Mouse (Mus musculus): Measurements from ENCODE around the gene Ift52. TPM values are rescaled to one million over a fixed set of nuclear protein-coding genes. Genes with fewer than 3 reads are reported as not detected.

Gene Ift52
- polyA plus RNA-seq, 1 experiment = 37.5 TPM

- no peaks in the 10 kb centered on the region for H3K4me1 ChIP-seq (ENCODE audit: control insufficient read depth, insufficient read depth, low read length)
- TF ChIP-seq CTCF (conservative IDR thresholded peaks at IDR 0.05; ENCODE audit: insufficient read depth, insufficient read length, low read depth, low read length) = no peak
- H3K36me3 ChIP-seq (ENCODE audit: control insufficient read depth, insufficient read depth, low read length) = no peaks in the 10 kb centered on the region
- WGBS = 87% methylated on average over 6 of the region's 6 CpGs
- no peak for DNase-seq
- no peaks in the 10 kb centered on the region for H3K27me3 ChIP-seq (replicated peaks; ENCODE audit: control insufficient read depth, insufficient read depth, low read length)
- H3K27ac ChIP-seq (ENCODE audit: insufficient read depth, low read depth, low read length) = no peak overlapping the region
- H3K4me3 ChIP-seq (ENCODE audit: insufficient read depth, low read depth, low read length) = no peak overlapping the region
Observed at GRCm38 (mm10) chr2:163060630-163061029, 43.5 kb downstream of the Ift52 start.

GRCm38 (mm10) chr2:163061203-163062118 is 44.3 kb downstream of the Ift52 start:
- H3K27ac ChIP-seq (ENCODE audit: insufficient read depth, low read depth, low read length) = no peak overlapping the region
- H3K36me3 ChIP-seq (ENCODE audit: control insufficient read depth, insufficient read depth, low read length) = no peaks in the 10 kb centered on the region
- H3K4me1 ChIP-seq (ENCODE audit: control insufficient read depth, insufficient read depth, low read length) = no peaks in the 10 kb centered on the region
- 85% methylated on average over 8 of the region's 8 CpGs for WGBS
- DNase-seq = no peak
- TF ChIP-seq POLR2A (IDR thresholded peaks at IDR 0.05; ENCODE audit: low read depth, low read length) (no peak), CTCF (conservative IDR thresholded peaks at IDR 0.05; ENCODE audit: insufficient read depth, insufficient read length, low read depth, low read length) (no peak)
- H3K27me3 ChIP-seq (replicated peaks; ENCODE audit: control insufficient read depth, insufficient read depth, low read length) = no peaks in the 10 kb centered on the region
- H3K4me3 ChIP-seq (ENCODE audit: insufficient read depth, low read depth, low read length) = no peak overlapping the region

DNA sequence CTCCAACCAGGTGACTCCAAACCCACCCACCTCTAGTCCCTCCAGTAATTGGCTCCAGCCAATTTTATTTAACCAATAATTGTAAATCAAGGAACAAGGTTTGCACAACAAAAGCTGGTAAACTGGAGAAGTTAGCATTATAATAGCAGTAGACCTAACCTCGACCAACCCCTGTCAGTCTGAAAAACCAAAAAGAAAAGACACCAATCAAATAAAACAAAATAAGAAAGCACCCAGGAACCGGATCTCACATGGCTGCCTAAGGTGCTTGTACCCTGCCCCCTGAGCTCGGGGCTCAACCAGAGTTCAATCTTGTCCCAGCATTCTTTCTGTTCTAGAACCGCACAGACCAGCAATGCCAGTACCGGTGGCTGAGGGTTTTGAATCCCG is 45.0 kb downstream of the Ift52 start:
- Histone ChIP-seq H3K36me3 (ENCODE audit: control insufficient read depth, insufficient read depth, low read length) (no peaks in the 10 kb centered on the region), H3K27ac (ENCODE audit: insufficient read depth, low read depth, low read length) (no peak overlapping the region), H3K4me1 (ENCODE audit: control insufficient read depth, insufficient read depth, low read length) (no peaks in the 10 kb centered on the region), H3K4me3 (ENCODE audit: insufficient read depth, low read depth, low read length) (no peak overlapping the region), H3K27me3 (replicated peaks; ENCODE audit: control insufficient read depth, insufficient read depth, low read length) (no peaks in the 10 kb centered on the region)
- WGBS = 72% methylated on average over 6 of the region's 6 CpGs
- TF ChIP-seq CTCF (conservative IDR thresholded peaks at IDR 0.05; ENCODE audit: insufficient read depth, insufficient read length, low read depth, low read length) (no peak), POLR2A (IDR thresholded peaks at IDR 0.05; ENCODE audit: low read depth, low read length) (no peak)
- DNase-seq = no peak

DNA sequence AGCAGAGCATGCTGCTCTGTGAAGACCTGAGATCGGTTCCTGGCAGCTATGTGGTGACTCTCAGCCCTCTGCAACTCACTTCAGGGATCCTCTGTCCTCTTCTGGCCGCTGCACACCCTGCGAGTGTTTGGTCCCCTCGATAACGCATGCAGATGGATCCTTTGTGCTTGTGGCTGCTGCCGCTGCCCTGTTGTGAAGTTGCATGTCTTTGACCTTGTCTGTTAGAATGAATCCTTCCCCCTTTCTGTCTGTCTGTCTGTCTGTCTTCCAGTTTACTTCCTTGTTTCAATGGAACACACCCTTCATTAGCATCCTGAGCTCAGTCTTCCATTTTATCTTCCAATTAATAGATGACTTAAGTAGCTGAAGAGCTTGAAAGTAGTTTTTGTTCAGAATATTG is 49.2 kb downstream of the Ift52 start:
- DNase-seq = no peak
- TF ChIP-seq POLR2A (IDR thresholded peaks at IDR 0.05; ENCODE audit: low read depth, low read length) = no peak
- TF ChIP-seq CTCF (conservative IDR thresholded peaks at IDR 0.05; ENCODE audit: insufficient read depth, insufficient read length, low read depth, low read length) = no peak
- Histone ChIP-seq H3K27me3 (replicated peaks; ENCODE audit: control insufficient read depth, insufficient read depth, low read length) (no peaks in the 10 kb centered on the region), H3K27ac (ENCODE audit: insufficient read depth, low read depth, low read length) (no peak overlapping the region), H3K36me3 (ENCODE audit: control insufficient read depth, insufficient read depth, low read length) (no peaks in the 10 kb centered on the region), H3K4me3 (ENCODE audit: insufficient read depth, low read depth, low read length) (no peak overlapping the region), H3K4me1 (ENCODE audit: control insufficient read depth, insufficient read depth, low read length) (no peaks in the 10 kb centered on the region)
- WGBS = 88% methylated on average over 6 of the region's 6 CpGs

DNA sequence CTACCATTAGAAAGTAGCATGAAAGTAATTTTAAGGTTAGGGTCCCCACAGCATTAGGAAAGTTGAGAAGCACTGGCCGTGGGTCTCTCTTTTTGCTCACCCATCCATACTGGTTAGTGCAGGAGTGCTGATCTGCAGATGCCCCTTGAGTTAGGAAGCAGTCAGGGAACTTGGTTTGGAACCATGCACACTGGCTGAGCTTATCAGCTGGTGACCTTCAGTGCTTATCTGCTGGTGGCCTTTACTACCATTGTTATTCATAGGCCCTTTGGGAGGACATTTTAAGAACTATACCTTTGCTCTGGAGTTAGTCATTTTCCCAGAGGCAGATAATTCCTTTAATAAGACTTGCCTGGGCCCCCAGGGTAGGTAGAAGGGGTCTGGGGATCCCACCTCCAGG is 50.1 kb downstream of the Ift52 start:
- H3K27me3 ChIP-seq (replicated peaks; ENCODE audit: control insufficient read depth, insufficient read depth, low read length) = no peaks in the 10 kb centered on the region
- no peaks in the 10 kb centered on the region for H3K4me1 ChIP-seq (ENCODE audit: control insufficient read depth, insufficient read depth, low read length)
- 89% methylated on average over 1 of the region's 1 CpGs for WGBS
- TF ChIP-seq POLR2A (IDR thresholded peaks at IDR 0.05; ENCODE audit: low read depth, low read length) (no peak), CTCF (conservative IDR thresholded peaks at IDR 0.05; ENCODE audit: insufficient read depth, insufficient read length, low read depth, low read length) (no peak)
- H3K36me3 ChIP-seq (ENCODE audit: control insufficient read depth, insufficient read depth, low read length) = no peaks in the 10 kb centered on the region
- H3K4me3 ChIP-seq (ENCODE audit: insufficient read depth, low read depth, low read length) = no peak overlapping the region
- H3K27ac ChIP-seq (ENCODE audit: insufficient read depth, low read depth, low read length) = no peak overlapping the region
- no peak for DNase-seq

- WGBS = 79% methylated on average over 3 of the region's 3 CpGs
- DNase-seq = no peak
- no peaks in the 10 kb centered on the region for H3K27me3 ChIP-seq (replicated peaks; ENCODE audit: control insufficient read depth, insufficient read depth, low read length)
- H3K36me3 ChIP-seq (ENCODE audit: control insufficient read depth, insufficient read depth, low read length) = no peaks in the 10 kb centered on the region
- H3K4me3 ChIP-seq (ENCODE audit: insufficient read depth, low read depth, low read length) = no peak overlapping the region
- no peaks in the 10 kb centered on the region for H3K4me1 ChIP-seq (ENCODE audit: control insufficient read depth, insufficient read depth, low read length)
- H3K27ac ChIP-seq (ENCODE audit: insufficient read depth, low read depth, low read length) = no peak overlapping the region
- TF ChIP-seq CTCF (conservative IDR thresholded peaks at IDR 0.05; ENCODE audit: insufficient read depth, insufficient read length, low read depth, low read length) (no peak), POLR2A (IDR thresholded peaks at IDR 0.05; ENCODE audit: low read depth, low read length) (no peak)
Observed at GRCm38 (mm10) chr2:163070213-163070612, 53.1 kb downstream of the Ift52 start.

GRCm38 (mm10) chr2:163071590-163071989 is 54.4 kb downstream of the Ift52 start:
- H3K4me1 ChIP-seq (ENCODE audit: control insufficient read depth, insufficient read depth, low read length) = no peaks in the 10 kb centered on the region
- no peak overlapping the region for H3K27ac ChIP-seq (ENCODE audit: insufficient read depth, low read depth, low read length)
- no peak overlapping the region for H3K4me3 ChIP-seq (ENCODE audit: insufficient read depth, low read depth, low read length)
- no peak for TF ChIP-seq CTCF (conservative IDR thresholded peaks at IDR 0.05; ENCODE audit: insufficient read depth, insufficient read length, low read depth, low read length)
- H3K36me3 ChIP-seq (ENCODE audit: control insufficient read depth, insufficient read depth, low read length) = no peaks in the 10 kb centered on the region
- H3K27me3 ChIP-seq (replicated peaks; ENCODE audit: control insufficient read depth, insufficient read depth, low read length) = no peaks in the 10 kb centered on the region
- peak; percentile 22 for DNase-seq
- 78% methylated on average over 3 of the region's 3 CpGs for WGBS
